Mouse (Mus musculus) liver, postnatal 0 days (tissue): ENCODE data around the gene Ugt1a7c. TPM values are rescaled to one million over a fixed set of nuclear protein-coding genes. Genes with fewer than 3 reads are reported as not detected.

ENCODE experiments used
- ATAC-seq: fragments of 200-750 bp; cut with Nextera tagmentation; 2 replicates; pipeline ENCODE4 v1.8.0; 2017; ENCODE audit warnings: mild to moderate bottlenecking, moderate library complexity
- DNase-seq: peaks from one replicate; pipeline ENCODE4 v3.0.0-alpha.2; 2016
- H3K27ac ChIP-seq: fragments of 300-500 bp; sonication (generic); 2 replicates; pipeline ENCODE4 v1.5.1; 2014; ENCODE audit warnings: antibody characterized with exemption, moderate library complexity, mild to moderate bottlenecking, low read depth
- H3K27me3 ChIP-seq: fragments of 300-500 bp; sonication (generic); 2 replicates; pipeline ENCODE4 v1.6.1; 2014; ENCODE audit warnings: low read length, control low read depth, mixed read lengths; ENCODE audit not compliant: insufficient read depth
- H3K36me3 ChIP-seq: fragments of 300-500 bp; sonication (generic); replicated peaks from 2 replicates; pipeline ENCODE4 v1.6.1; 2014; ENCODE audit warnings: mild to moderate bottlenecking, control low read depth, low read length, moderate library complexity, mixed read lengths; ENCODE audit not compliant: insufficient read depth
- H3K4me1 ChIP-seq: fragments of 300-500 bp; sonication (generic); 2 replicates; pipeline ENCODE4 v1.6.1; 2014; ENCODE audit warnings: antibody characterized with exemption, mild to moderate bottlenecking, control low read depth; ENCODE audit not compliant: insufficient read depth
- H3K4me2 ChIP-seq: fragments of 300-500 bp; sonication (generic); 2 replicates; pipeline ENCODE4 v1.6.1; 2014; ENCODE audit warnings: low read depth, mild to moderate bottlenecking, low read length, moderate library complexity, mixed read lengths
- H3K4me3 ChIP-seq: fragments of 300-500 bp; sonication (generic); 2 replicates; pipeline ENCODE4 v1.5.1; 2014; ENCODE audit warnings: low read depth, low read length
- H3K9ac ChIP-seq: fragments of 300-500 bp; sonication (generic); replicated peaks from 2 replicates; pipeline ENCODE4 v1.6.1; 2014; ENCODE audit warnings: mild to moderate bottlenecking, moderate library complexity
- H3K9me3 ChIP-seq: fragments of 300-500 bp; sonication (generic); 2 replicates; pipeline ENCODE4 v1.6.1; 2016; ENCODE audit warnings: mild to moderate bottlenecking, control low read depth, low read length, mixed read lengths
- CTCF ChIP-seq: sonication (generic); IDR thresholded peaks from 2 replicates; pipeline ENCODE4 v1.5.1; 2016; ENCODE audit warnings: antibody characterized with exemption, low read depth
- EP300 ChIP-seq: IDR thresholded peaks from 2 replicates; pipeline ENCODE4 v1.6.1; 2016; ENCODE audit warnings: antibody characterized with exemption, low read depth, mild to moderate bottlenecking
- WGBS: fragments of 180-500 bp; shearing (Covaris S2); extraction: QIAGEN DNeasy Blood & Tissue Kit; methylation state at CpG from one replicate; pipeline ENCODE4 v1.1.7; 2014; ENCODE audit not compliant: insufficient replicate concordance; 5-methylcytosine and 5-hydroxymethylcytosine counted together
- polyA plus RNA-seq: library from polyadenylated mRNA; unstranded; fragments of >200 nt; fragmentation: Nextera tagmentation; extraction: Ambion mirVana; gene quantifications from 2 replicates; pipeline ENCODE4 v1.2.1, GENCODE M21; 2015

Gene Ugt1a7c
- polyA plus RNA-seq, 1 experiment from 2014 or later = 2.3 TPM

DNA sequence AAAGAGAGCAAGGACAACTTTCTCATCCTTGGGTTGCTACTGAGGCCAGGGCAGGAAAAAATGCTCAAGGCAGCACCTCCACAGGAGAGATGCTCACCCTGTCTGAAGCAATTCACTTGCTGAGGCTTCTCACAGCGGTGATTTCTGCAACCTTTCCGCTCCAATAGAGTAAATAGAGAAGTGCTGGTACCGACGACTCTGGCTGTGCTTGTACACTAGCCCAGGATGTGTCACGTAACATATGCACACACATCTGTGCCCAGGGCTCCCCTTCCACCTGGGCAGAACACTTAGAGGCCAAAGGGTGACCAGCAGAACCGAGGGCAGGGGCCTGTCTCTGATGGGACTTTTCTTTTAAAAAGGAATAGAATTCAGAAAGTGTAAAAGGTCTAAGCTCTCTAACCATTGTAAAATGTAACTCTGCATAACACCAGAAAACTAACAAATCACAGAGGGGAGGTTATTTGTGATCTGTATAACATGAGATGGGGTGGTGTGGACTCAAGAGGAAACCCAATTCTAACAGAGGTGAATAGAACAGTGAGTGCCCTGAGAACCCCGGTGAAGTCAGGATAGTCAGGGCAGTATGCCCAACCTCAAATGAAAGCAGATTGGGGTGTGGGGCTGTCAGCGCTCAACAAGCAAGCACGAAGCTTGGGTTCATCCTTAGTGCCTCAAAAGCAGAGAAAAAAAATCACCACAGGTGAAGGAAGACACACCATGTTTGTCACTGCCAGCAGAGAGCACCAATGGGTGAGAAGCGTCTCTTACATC, 165.9 kb downstream of the Ugt1a7c start:
- no peaks in the 10 kb centered on the region for H3K27me3 ChIP-seq
- H3K36me3 ChIP-seq = peaks cover 47% of the 10 kb centered on the region
- H3K9ac ChIP-seq = no peak overlapping the region
- peak; percentile 69 for DNase-seq
- TF ChIP-seq CTCF (no peak), EP300 (no peak)
- H3K27ac ChIP-seq = peak overlapping the region; percentile 53
- 64% methylated on average over 10 of the region's 10 CpGs for WGBS
- no peak overlapping the region for H3K4me3 ChIP-seq
- peaks cover 54% of the 10 kb centered on the region for H3K4me1 ChIP-seq
- ATAC-seq = peak; percentile 32
- 0 out of 2 replicates have a peak overlapping the region, but pooled peaks have one; percentile 1 for H3K4me2 ChIP-seq
- no peaks in the 10 kb centered on the region for H3K9me3 ChIP-seq

DNA sequence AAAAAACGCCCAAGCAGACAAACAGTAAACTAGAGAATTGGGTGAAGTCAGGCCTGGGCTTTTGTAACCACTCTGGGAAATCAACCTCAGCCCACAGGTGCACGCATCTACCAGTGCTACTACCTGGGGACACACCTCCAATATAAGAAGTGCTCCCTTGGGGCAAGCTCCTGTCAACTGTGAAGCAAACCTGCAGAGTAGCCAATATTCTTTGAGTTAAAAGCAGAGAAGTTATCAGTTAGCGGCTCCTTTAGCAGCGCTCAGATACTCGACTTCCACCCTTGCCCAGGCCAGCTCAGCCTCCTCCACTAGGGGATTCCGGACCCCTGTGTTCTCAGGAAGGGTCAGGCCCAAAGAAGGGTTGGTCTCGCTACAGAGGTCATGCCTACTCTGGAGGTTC, 166.8 kb downstream of the Ugt1a7c start:
- Histone ChIP-seq H3K36me3 (peaks cover 57% of the 10 kb centered on the region), H3K9me3 (no peaks in the 10 kb centered on the region), H3K27ac (no peak overlapping the region), H3K4me3 (no peak overlapping the region), H3K27me3 (no peaks in the 10 kb centered on the region), H3K9ac (no peak overlapping the region), H3K4me1 (peaks cover 54% of the 10 kb centered on the region), H3K4me2 (no peak overlapping the region)
- TF ChIP-seq EP300 = no peak
- TF ChIP-seq CTCF = no peak
- no peak for ATAC-seq
- 82% methylated on average over 7 of the region's 7 CpGs for whole genome bisulfite sequencing
- DNase-seq = no peak

DNA sequence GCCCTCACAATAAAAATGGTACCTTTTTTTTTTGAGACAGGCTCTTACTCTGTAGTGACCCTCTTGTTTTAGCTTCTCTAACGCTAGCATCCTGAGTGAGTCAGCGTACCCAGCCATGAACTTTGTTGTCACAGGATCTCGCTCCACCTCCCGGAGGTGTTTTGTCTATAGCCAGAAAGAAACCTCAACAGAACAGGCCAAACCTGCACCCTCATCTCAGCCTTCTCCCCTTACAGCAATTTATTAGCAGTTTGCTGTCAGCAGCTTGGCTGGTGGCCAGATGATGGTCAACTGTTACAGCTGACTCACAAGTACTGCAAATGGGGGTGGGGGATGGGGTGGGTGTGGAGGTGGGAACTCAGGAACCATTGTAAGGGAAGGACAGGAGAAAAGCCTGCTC, 167.4 kb downstream of the Ugt1a7c start:
- Histone ChIP-seq H3K27ac (no peak overlapping the region), H3K36me3 (peaks cover 62% of the 10 kb centered on the region), H3K4me2 (no peak overlapping the region), H3K9me3 (no peaks in the 10 kb centered on the region), H3K27me3 (no peaks in the 10 kb centered on the region), H3K4me3 (no peak overlapping the region), H3K4me1 (peaks cover 48% of the 10 kb centered on the region), H3K9ac (no peak overlapping the region)
- ATAC-seq (no peak), DNase-seq (peak; percentile 84)
- TF ChIP-seq CTCF (no peak), EP300 (no peak)
- 76% methylated on average over 4 of the region's 4 CpGs for WGBS

DNA sequence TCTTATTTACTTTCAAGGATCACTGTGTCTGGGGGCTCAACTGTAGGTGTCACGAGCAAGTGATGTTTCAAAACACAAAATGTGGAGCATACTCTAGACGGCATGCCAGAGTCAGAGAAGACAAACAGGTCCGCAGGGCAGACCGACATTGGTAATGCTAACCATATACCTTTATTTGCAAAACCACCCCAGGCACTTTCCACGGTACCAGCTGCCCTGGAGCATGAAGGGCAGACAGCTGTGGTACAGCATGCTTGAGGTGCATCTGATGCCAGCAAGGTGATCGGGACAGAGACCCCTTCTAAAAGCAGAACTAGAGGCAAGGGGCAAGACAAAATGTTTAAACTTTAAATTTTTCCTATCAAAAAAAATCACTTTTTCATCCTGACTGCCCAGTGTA, 168.1 kb downstream of the Ugt1a7c start:
- Histone ChIP-seq H3K27ac (no peak overlapping the region), H3K36me3 (peaks cover 69% of the 10 kb centered on the region), H3K9me3 (no peaks in the 10 kb centered on the region), H3K9ac (no peak overlapping the region), H3K4me3 (no peak overlapping the region), H3K4me2 (no peak overlapping the region), H3K27me3 (no peaks in the 10 kb centered on the region), H3K4me1 (peaks cover 47% of the 10 kb centered on the region)
- 64% methylated on average over 6 of the region's 6 CpGs for WGBS
- DNase-seq (no peak), ATAC-seq (no peak)
- TF ChIP-seq EP300 (no peak), CTCF (no peak)

DNA sequence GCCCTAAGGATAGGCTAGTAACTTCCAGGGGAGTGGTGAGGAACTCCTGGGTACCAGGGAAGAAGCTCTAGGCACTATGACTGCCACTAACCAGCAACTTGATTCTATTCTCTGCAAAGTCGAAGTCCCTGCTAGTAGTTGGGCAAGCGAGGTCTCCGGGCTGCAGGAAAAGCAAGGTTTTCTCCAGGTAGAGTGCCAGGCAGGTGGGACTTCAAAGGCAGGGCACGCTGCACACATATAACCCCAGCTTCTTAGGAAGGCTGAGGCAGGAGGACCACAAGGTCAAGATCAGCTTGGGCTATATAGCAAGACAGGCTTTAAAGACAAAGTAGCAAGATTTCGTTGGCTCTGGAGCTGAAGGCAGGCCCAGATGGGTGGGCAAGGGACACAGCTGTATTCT, 168.9 kb downstream of the Ugt1a7c start:
- Histone ChIP-seq H3K27ac (no peak overlapping the region), H3K36me3 (peaks cover 77% of the 10 kb centered on the region), H3K27me3 (no peaks in the 10 kb centered on the region), H3K9me3 (no peaks in the 10 kb centered on the region), H3K4me3 (no peak overlapping the region), H3K9ac (no peak overlapping the region), H3K4me2 (no peak overlapping the region), H3K4me1 (peaks cover 45% of the 10 kb centered on the region)
- 83% methylated on average over 5 of the region's 5 CpGs for WGBS
- TF ChIP-seq CTCF (no peak), EP300 (no peak)
- ATAC-seq (no peak), DNase-seq (no peak)

DNA sequence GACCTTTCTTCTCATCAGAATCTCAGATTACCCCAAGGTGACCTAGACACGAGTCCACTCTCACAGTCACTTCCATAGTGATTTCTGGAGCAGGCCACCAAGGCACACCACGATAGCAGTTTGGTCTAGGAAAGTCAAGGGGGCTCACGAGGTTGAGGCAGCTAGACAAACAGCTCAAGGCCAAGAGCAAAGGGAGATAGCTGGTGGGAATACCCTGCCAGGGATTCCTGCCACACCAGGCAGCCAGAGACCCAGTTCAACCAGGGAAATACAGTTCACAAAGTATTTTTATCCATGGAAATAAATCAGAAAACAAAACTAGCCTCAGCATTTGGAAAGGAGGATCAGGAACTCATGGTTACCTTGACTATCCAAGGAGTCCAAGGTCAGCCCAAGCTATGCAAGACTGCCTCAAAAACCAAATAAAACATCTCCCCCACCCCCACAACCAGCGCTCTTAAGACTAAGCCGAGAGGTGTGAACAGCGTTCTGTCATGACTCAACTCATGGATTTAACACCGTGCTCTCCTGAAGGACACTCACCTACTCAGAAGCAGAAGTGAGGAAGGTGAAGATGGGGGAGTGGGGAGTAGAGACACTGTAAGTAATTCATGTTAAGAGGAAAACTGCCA, 169.5 kb downstream of the Ugt1a7c start:
- Histone ChIP-seq H3K36me3 (peaks cover 83% of the 10 kb centered on the region), H3K27ac (no peak overlapping the region), H3K9me3 (no peaks in the 10 kb centered on the region), H3K27me3 (no peaks in the 10 kb centered on the region), H3K9ac (no peak overlapping the region), H3K4me1 (peaks cover 39% of the 10 kb centered on the region), H3K4me3 (no peak overlapping the region), H3K4me2 (no peak overlapping the region)
- ATAC-seq = no peak
- 82% methylated on average over 7 of the region's 7 CpGs for WGBS
- no peak for DNase-seq
- TF ChIP-seq EP300 = no peak
